Mouse (Mus musculus) bone marrow, adult 2 months (tissue): Measurements from ENCODE around the gene Olfr623. TPM values are rescaled to one million over a fixed set of nuclear protein-coding genes. Genes with fewer than 3 reads are reported as not detected.
A peak's percentile ranks its signal among the peaks of the same experiment; 100 is the strongest.

Experiments used
- H3K27ac ChIP-seq: fragments of 200-500 bp; 2 replicates; pipeline ENCODE4 v1.5.1; 2012; ENCODE audit warnings: low read depth, mild to moderate bottlenecking, control low read depth, inconsistent platforms, low read length; ENCODE audit not compliant: control insufficient read depth, poor library complexity, insufficient read depth
- H3K4me1 ChIP-seq: fragments of 200-500 bp; 2 replicates; pipeline ENCODE4 v1.6.1; 2011; ENCODE audit warnings: low read length; ENCODE audit not compliant: control insufficient read depth, insufficient read depth
- H3K4me3 ChIP-seq: fragments of 200-500 bp; replicated peaks from 2 replicates; pipeline ENCODE3; 2011; ENCODE audit warnings: mild to moderate bottlenecking, low read depth, low read length, control low read depth; ENCODE audit not compliant: control insufficient read depth
- CTCF ChIP-seq: fragments of 200-500 bp; IDR thresholded peaks from 2 replicates; pipeline ENCODE4 v1.5.1; 2011; ENCODE audit warnings: low read length, control low read depth; ENCODE audit not compliant: control insufficient read depth, insufficient read depth
- POLR2A ChIP-seq: fragments of 200-500 bp; IDR thresholded peaks from 2 replicates; pipeline ENCODE4 v1.6.1; 2011; ENCODE audit warnings: low read depth, mild to moderate bottlenecking, control low read depth, low read length, borderline replicate concordance; ENCODE audit not compliant: control insufficient read depth
- WGBS: fragments of 180-500 bp; shearing (Covaris S2); methylation state at CpG from one replicate; pipeline ENCODE4 v1.1.7; 2018; 5-methylcytosine and 5-hydroxymethylcytosine counted together
- polyA plus RNA-seq: library from polyadenylated mRNA; stranded (reverse); fragments of >200 nt; gene quantifications from 2 replicates; pipeline ENCODE4 v1.2.4, GENCODE M21; 2011; ENCODE audit warnings: low replicate concordance; ENCODE audit not compliant: missing spikeins, insufficient read depth, insufficient read length

The Olfr623 gene
- not detected in 2 replicates for polyA plus RNA-seq

- no peaks in the 10 kb centered on the region for H3K4me1 ChIP-seq
- no peak within 1 kb of the TSS for H3K4me3 ChIP-seq
- no peak for TF ChIP-seq CTCF
- no peak for TF ChIP-seq POLR2A
Observed at GRCm38 (mm10) chr7:103663598-103663997, at the start of gene Olfr623. Gene Olfr623, minus strand, starts transcription at chr7:103663698.

GRCm38 (mm10) chr7:103712024-103712423 is 48.5 kb upstream of the Olfr623 start:
- Histone ChIP-seq H3K4me1 (no peaks in the 10 kb centered on the region), H3K4me3 (no peak overlapping the region), H3K27ac (no peak overlapping the region)
- TF ChIP-seq CTCF (peak; percentile 49; the same call in 1 of the 2 replicates), POLR2A (no peak)
- 31% methylated on average over 2 of the region's 2 CpGs for WGBS

More at GRCm38 (mm10) chr7:103663598-103663997, at the start of gene Olfr623:
- H3K27ac ChIP-seq, result no peak within 1 kb of the TSS

GRCm38 (mm10) chr7:103699469-103699868 is 36.0 kb upstream of the Olfr623 start:
- H3K4me1 ChIP-seq, result no peaks in the 10 kb centered on the region
- TF ChIP-seq POLR2A (no peak), CTCF (no peak)
- no peak overlapping the region for H3K27ac ChIP-seq
- 78% methylated on average over 4 of the region's 4 CpGs for WGBS
- no peak overlapping the region for H3K4me3 ChIP-seq

GRCm38 (mm10) chr7:103682420-103682819 is 18.9 kb upstream of the Olfr623 start, which contains the start of gene Olfr625-ps1:
Gene Olfr625-ps1, plus strand, starts transcription at chr7:103682720.
- H3K4me3 ChIP-seq, result no peak within 1 kb of the TSS
- no peaks in the 10 kb centered on the region for H3K4me1 ChIP-seq
- TF ChIP-seq POLR2A (no peak), CTCF (no peak)
- H3K27ac ChIP-seq, result no peak within 1 kb of the TSS

- WGBS, result 86% methylated on average over 2 of the region's 2 CpGs
- Histone ChIP-seq H3K27ac (no peak within 1 kb of the TSS), H3K4me1 (no peaks in the 10 kb centered on the region), H3K4me3 (no peak within 1 kb of the TSS)
- no peak for TF ChIP-seq CTCF
- TF ChIP-seq POLR2A, result no peak
Observed at GRCm38 (mm10) chr7:103671091-103671490, 7.6 kb upstream of the Olfr623 start, which contains the start of gene Olfr624. Gene Olfr624, minus strand, starts transcription at chr7:103671191.

GRCm38 (mm10) chr7:103644070-103644469 is 19.4 kb downstream of the Olfr623 start:
- Histone ChIP-seq H3K27ac (no peak overlapping the region), H3K4me1 (no peaks in the 10 kb centered on the region), H3K4me3 (no peak overlapping the region)
- 81% methylated on average over 4 of the region's 4 CpGs for WGBS
- TF ChIP-seq POLR2A, result no peak
- no peak for TF ChIP-seq CTCF

GRCm38 (mm10) chr7:103642602-103643001 is 20.9 kb downstream of the Olfr623 start, which contains the start of gene Olfr622:
Gene Olfr622, minus strand, starts transcription at chr7:103642702.
- no peak within 1 kb of the TSS for H3K27ac ChIP-seq
- TF ChIP-seq CTCF (no peak), POLR2A (no peak)
- 71% methylated on average over 1 of the region's 1 CpGs for WGBS
- no peak within 1 kb of the TSS for H3K4me3 ChIP-seq
- no peaks in the 10 kb centered on the region for H3K4me1 ChIP-seq

GRCm38 (mm10) chr7:103636795-103637194 is 26.7 kb downstream of the Olfr623 start:
- no peaks in the 10 kb centered on the region for H3K4me1 ChIP-seq
- H3K4me3 ChIP-seq, result no peak overlapping the region
- no peak for TF ChIP-seq CTCF
- TF ChIP-seq POLR2A, result no peak
- H3K27ac ChIP-seq, result no peak overlapping the region

GRCm38 (mm10) chr7:103612434-103612833 is 51.1 kb downstream of the Olfr623 start, which contains the start of gene Olfr620:
Gene Olfr620, minus strand, starts transcription at chr7:103612534.
- whole genome bisulfite sequencing, result 73% methylated on average over 2 of the region's 2 CpGs
- TF ChIP-seq POLR2A (no peak), CTCF (no peak)
- H3K27ac ChIP-seq, result no peak within 1 kb of the TSS
- H3K4me1 ChIP-seq, result no peaks in the 10 kb centered on the region
- no peak within 1 kb of the TSS for H3K4me3 ChIP-seq

Other genes starting within 250 kb of the Olfr623 start
- gene Usp17lc, start 248.6 kb downstream of the Olfr623 start, polyA plus RNA-seq, result not detected in 2 replicates
- not detected in 2 replicates for gene Olfr605, start 218.3 kb downstream of the Olfr623 start, polyA plus RNA-seq
- not detected in 2 replicates for gene Olfr606, start 214.7 kb downstream of the Olfr623 start, polyA plus RNA-seq
- 0.70 TPM in 1 of 2 replicates, not detected in the other for gene Olfr607, start 199.5 kb downstream of the Olfr623 start, polyA plus RNA-seq
- gene Olfr608, start 193.8 kb downstream of the Olfr623 start, polyA plus RNA-seq, result not detected in 2 replicates
- not detected in 2 replicates for gene Olfr609, start 165.6 kb downstream of the Olfr623 start, polyA plus RNA-seq
- not detected in 2 replicates for gene Olfr610, start 151.6 kb downstream of the Olfr623 start, polyA plus RNA-seq
- not detected in 2 replicates for gene Olfr611, start 142.9 kb downstream of the Olfr623 start, polyA plus RNA-seq
- not detected in 2 replicates for gene Olfr612, start 121.0 kb downstream of the Olfr623 start, polyA plus RNA-seq
- gene Olfr613, start 115.6 kb downstream of the Olfr623 start, polyA plus RNA-seq, result not detected in 2 replicates
- not detected in 2 replicates for gene Olfr615, start 107.6 kb downstream of the Olfr623 start, polyA plus RNA-seq
- gene Olfr616, start 94.6 kb downstream of the Olfr623 start, polyA plus RNA-seq, result not detected in 2 replicates
- not detected in 2 replicates for gene Olfr617, start 90.6 kb downstream of the Olfr623 start, polyA plus RNA-seq
- gene Olfr618, start 73.6 kb downstream of the Olfr623 start, polyA plus RNA-seq, result not detected in 2 replicates
- not detected in 2 replicates for gene Olfr619, start 63.1 kb downstream of the Olfr623 start, polyA plus RNA-seq
- gene Olfr620, start 51.2 kb downstream of the Olfr623 start, polyA plus RNA-seq, result 0.68 and 2.1 TPM in 2 replicates
- gene Olfr622, start 21.0 kb downstream of the Olfr623 start, polyA plus RNA-seq, result not detected in 2 replicates
- gene Olfr624, start 7.5 kb upstream of the Olfr623 start, polyA plus RNA-seq, result 0.25 and 0.45 TPM in 2 replicates
- not detected in 2 replicates for gene Olfr625-ps1, start 19.0 kb upstream of the Olfr623 start, polyA plus RNA-seq
- 0.27 and 0.40 TPM in 2 replicates for gene Olfr243, start 51.0 kb upstream of the Olfr623 start, polyA plus RNA-seq
- gene Olfr628, start 66.7 kb upstream of the Olfr623 start, polyA plus RNA-seq, result not detected in 2 replicates
- gene Olfr629, start 81.2 kb upstream of the Olfr623 start, polyA plus RNA-seq, result 1.2 TPM in 1 of 2 replicates, not detected in the other
- gene Olfr630, start 93.6 kb upstream of the Olfr623 start, polyA plus RNA-seq, result not detected in 2 replicates
- gene Olfr69, start 107.9 kb upstream of the Olfr623 start, polyA plus RNA-seq, result not detected in 2 replicates
- gene Olfr68, start 116.0 kb upstream of the Olfr623 start, polyA plus RNA-seq, result 0.36 TPM in 1 of 2 replicates, not detected in the other
- gene Olfr67, start 128.1 kb upstream of the Olfr623 start, polyA plus RNA-seq, result 0.25 TPM in 1 of 2 replicates, not detected in the other
- 16,360 and 37,491 TPM in 2 replicates for gene Hbb-bt, start 150.3 kb upstream of the Olfr623 start, polyA plus RNA-seq
- gene Hbb-bs, start 164.4 kb upstream of the Olfr623 start, polyA plus RNA-seq, result 44,806 and 110,365 TPM in 2 replicates
- gene Hbb-bh2, start 176.8 kb upstream of the Olfr623 start, polyA plus RNA-seq, result not detected in 2 replicates
- gene Hbb-bh1, start 179.5 kb upstream of the Olfr623 start, polyA plus RNA-seq, result 1.6 TPM in 1 of 2 replicates, not detected in the other
- 1.6 TPM in 1 of 2 replicates, not detected in the other for gene Hbb-y, start 189.5 kb upstream of the Olfr623 start, polyA plus RNA-seq
- gene Olfr66, start 222.6 kb upstream of the Olfr623 start, polyA plus RNA-seq, result not detected in 2 replicates
- not detected in 2 replicates for gene Olfr64, start 230.8 kb upstream of the Olfr623 start, polyA plus RNA-seq
- gene Olfr65, start 239.8 kb upstream of the Olfr623 start, polyA plus RNA-seq, result not detected in 2 replicates